Mouse (Mus musculus): ENCODE measurements around the gene Gm49405.
A peak's percentile ranks its signal among the peaks of the same experiment; 100 is the strongest.

Gene Gm49405

DNA sequence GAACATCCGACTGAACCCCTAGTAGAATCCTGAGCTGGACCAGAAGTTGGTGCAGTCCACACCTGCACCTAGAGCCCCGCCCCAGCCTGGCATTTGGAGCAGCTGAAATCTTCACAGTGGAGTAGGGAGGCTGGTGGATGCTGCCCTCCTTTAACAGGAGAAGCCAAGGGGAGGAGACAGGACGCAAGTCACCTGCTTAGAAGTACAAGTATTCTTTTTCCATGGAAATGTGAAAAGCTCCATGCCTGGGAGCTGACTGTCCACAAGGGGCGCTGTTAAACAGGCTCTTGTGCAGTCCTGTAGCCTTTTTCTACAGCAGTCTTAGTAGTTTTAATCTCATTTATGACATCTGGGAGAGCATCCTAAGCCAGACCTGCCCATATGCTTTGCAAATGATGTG lies 11.7 kb upstream of the Gm49405 start:
- DNase-seq: no peak

DNA sequence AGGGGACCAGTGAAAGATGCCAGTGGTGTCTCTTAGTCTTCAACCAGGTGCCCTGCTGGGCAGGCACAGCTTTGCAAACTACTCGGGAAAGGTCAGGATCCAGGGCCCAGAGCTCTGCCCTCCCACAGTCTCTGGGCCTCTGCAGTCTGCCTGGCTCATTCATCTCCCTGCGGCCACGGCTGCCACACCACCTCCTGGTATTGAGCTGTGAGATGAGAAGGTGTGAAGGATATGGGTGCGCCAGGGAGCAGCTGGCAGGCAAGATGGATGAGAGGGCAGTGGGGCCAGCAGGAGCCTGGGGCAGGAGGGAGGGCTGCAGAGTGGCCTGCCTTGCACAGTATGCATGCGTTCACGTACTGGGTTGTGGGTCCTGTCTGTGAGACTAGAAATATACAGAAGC lies 9.6 kb upstream of the Gm49405 start:
- DNase-seq: no peak

DNA sequence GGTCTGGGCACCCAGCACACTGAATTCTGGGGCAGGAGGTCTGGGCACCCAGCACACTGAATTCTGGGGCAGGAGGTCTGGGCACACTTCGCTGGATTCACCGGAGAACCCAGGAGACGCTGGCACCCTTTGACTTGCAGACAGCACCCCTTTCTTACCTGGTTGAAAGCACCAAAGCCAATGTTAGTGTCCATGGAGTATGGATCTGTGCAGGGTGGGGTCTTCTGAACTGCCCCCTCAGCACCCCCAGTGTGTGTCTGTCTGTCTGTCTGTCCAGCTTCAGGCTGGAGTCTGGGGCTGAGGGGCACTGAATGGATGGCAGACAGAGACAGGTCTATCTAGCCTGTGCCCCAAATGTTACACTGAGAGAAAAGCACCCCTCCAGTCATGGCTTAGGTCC lies 8.9 kb upstream of the Gm49405 start:
- no peak for DNase-seq

DNA sequence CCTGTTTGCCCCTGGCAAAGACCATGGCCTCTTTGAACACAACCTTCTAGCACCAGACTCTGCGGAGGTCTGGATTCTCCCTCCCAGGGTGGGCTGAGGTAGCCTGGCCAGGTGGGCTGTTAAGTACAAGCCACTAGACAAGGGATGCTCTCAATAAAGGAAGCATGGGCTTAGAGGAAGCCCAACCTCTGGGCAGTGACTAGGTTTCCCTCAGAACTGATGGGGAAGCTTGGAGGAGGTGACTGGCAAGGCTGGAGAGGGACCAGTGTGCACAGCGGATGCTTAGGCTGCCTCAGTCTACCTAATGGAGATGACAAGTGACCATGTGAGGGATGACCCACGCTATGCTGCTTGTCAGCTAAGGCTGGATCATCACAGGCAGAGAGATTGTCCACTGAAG lies 8.5 kb upstream of the Gm49405 start:
- no peak for DNase-seq

DNA sequence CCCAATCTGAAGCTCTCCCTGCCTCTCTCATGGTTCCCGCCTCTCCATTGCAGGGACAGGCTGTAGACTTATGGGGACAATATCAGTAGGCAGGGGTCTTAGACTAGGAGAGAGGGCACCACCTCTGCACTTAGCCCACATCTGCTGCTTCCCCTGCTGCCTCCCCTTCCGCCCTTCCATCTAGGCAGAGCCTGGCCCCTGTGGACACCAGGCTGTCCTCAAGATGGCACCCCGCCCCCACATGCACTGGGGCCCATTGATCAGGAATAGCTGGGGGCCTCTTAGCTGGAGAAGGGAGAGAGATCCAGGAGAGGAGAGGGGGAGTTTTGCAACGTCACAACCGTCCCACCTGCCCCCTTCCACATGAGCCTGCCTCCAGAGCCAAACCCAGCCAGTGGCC lies 8.0 kb upstream of the Gm49405 start, which contains the start of gene Tbx10:
Gene Tbx10 (plus strand): TSS at position 337 of the 400 bp plus-strand sequence.
- DNase-seq: no peak

DNA sequence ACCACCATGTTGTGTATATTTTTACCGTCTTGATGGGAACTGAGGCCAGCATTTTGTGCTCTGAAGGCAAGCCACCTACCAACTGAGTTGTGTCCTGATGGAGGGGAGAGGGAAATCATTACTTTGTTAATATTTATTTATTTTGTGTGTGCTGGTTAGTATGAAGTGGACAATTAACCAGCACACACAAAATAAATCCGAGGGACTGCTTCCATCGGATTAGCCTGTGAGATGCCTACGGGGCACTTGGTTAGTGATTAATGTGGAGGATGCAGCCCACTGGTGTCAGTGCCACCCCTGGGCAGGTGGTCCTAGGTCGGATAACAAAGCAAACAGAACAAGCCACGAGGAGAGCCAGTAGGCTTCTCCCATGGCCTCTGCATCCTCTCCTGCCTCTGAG lies 5.5 kb upstream of the Gm49405 start:
- no peak for DNase-seq

DNA sequence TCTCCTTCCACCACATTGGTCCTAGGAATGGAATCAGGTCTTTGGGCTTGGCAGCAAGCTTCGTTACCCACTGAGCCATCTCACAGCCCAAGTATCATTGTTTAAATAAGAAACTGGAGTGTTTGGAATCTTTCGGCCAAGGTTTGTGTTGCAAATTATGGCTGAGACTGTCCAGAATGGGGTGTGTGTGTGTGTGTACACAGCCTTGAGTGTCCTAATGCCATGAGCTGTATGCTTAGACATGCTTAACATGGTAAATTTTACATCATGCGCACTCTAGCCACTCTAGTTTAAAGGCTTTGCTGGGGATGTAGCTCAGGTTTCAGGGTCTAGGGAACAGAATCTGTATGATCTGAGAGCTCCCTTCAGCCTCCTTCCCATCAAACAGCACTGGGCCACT lies 4.9 kb upstream of the Gm49405 start:
- DNase-seq: no peak

DNA sequence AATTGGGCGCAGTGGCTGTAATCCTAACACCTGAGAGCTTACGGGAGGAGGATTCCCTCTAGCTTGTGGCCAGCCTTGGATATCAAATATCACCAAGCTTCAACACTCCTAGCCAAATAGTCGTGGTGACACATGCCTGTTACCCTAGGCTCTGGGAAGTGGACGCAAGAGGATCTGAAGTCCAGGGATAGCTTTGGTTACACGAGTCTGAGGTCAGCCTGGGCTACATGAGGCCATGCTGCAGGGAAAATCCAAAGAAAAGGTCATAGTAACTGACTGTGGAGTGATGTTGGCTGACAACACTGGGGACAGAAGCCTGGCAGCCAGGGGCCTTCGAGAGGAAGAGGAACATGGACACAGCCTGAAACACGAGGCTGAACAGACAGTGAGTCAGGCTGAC lies 4.3 kb upstream of the Gm49405 start:
- DNase-seq: no peak

DNA sequence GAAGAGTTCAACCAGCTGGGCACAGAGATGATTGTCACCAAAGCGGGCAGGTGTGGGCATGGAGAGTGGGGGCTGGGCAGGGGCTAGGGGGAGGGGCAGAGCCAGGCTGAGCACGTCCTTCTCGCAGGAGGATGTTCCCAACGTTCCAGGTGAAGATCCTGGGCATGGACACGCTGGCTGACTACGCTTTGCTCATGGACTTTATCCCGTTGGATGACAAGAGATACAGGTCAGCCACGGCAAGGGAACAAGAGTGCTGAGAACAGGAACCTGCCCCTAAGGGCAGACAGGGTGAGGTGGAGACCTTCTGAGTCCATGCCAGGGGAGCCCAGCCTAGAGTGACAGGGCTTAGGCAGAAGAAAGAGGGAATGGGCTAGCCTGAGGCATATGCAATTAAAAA lies 3.7 kb upstream of the Gm49405 start:
- no peak for DNase-seq

DNA sequence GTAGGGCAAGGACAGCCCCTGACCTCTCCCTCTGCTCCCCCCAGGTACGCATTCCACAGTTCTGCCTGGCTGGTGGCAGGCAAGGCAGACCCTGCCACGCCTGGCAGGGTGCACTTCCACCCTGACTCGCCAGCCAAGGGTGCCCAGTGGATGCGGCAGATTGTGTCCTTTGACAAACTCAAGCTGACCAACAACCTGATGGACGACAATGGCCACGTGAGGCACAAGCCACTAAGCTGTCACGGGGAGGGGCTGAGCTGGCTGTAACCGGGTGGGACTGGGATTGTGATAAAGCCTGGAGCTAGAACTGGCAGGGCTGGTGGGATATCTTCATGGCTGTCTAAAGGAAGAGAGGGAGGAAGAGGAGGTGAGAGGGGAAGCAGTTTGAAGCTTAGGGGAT lies 3.2 kb upstream of the Gm49405 start:
- no peak for DNase-seq

DNA sequence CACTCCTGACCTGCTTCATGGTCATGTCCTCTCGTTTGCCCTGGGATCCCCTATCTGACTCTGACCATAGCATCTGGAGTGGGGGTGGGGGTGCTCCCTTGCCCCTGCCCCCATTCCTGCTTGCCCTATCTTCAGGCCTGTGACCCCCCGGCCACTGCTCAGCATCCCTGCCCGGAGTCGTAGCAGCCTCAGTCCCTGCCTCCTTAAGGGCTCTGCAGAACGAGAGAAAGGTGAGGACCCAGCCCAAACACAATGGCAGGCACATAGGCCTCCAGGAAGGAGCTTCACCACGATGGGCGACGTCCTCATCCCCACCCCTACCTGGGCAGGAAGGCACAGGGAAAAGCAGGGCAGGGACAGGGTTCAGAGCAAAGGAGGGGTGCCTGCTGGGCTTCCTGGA lies 2.1 kb upstream of the Gm49405 start:
- DNase-seq: no peak

DNA sequence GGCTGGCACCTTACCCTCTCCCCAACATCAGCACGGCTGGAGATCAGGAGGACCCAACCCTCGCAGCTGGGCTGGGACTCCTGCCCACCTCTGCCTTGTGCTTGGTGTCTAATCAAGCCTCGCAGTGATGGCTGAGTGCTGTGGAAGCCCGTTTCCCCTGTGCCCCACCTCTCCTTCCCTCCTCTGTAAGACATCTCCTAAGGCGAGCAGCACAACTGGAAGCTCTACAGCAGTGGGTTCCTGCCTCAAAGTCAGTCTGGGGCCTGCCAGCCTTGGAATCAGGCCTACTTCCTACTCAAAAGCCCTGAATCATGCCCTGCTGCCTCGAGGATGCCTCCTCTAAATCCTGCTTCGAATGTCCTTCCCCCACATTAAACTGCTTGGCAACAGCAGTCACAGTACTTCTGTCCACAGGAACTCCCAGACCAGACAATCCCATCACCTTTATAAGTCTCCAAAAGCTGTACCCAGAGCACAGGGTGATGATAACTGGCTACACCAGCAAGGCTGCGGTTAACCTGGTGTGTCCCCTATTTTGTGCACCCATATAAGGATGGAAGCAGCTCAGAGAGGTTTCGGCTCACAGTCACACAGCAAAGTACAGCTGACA lies 1.2 kb upstream of the Gm49405 start:
- DNase-seq: no peak

DNA sequence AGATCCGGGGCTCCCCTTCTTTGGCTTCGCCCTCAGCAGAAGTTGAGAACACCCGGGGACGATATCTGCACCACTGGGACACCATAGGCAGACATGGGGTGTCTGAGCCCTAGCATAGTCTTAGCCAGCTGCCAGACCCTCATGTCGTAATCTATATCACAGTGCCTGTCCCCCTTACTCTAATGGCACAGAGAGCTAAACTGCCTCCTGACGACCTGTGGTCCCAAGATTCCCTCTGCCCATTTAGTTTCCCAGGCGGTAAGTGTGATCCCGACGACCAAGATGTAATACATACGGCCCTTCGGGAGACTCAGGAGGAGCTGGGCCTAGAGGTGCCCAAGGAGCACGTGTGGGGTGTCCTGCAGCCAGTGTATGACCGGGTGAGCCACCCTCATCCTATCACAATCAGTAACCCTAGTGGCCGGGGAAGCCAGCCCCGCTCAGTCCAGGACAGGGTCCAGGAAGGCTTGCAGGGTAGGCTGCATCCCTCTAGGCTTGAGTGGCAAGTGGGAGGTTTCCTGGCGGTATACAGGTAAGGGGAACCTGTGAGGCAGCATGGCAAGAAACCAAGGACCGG lies 611 bp downstream of the Gm49405 start:
- no peak for DNase-seq

DNA sequence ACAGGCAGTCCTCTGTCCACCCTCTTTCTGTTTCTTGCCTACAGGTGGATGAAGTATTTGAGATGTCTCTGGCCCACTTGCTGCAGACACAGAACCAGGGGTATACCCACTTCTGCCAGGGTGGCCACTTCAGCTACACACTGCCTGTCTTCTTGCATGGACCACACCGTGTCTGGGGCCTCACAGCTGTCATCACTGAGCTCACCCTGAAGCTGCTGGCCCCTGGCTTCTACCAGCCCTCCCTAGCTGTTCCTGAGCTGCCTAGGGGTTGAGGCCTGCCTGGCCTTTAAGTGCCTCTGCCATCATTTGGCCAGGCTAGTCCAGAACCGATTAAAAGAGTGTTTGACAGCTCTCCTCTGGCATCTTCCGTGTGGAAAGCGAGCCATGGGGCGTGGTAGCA lies 1.3 kb downstream of the Gm49405 start:
- DNase-seq: no peak

DNA sequence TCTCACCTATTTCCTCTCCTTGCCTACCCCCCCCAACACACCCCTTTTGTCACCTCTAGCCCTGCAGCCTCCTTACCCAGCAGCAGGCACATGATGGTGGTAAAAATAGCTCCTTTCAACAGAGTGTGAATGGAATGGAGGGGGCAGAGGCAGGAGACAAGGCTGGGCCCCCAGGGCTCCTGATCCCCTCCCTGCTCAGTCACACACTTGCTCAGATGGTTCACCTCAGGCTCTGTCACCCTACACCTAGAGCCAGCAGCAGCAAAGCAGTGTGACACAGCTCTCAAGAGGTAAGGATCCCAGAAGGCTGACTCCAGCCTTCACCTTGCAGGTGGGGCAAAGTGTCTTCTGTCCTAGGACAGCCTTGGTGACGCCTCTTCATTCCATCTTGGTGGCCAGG lies 2.7 kb downstream of the Gm49405 start, which contains the start of gene Doc2g:
Gene Doc2g (plus strand): TSS at position 202 of the 400 bp plus-strand sequence.
- DNase-seq: no peak

DNA sequence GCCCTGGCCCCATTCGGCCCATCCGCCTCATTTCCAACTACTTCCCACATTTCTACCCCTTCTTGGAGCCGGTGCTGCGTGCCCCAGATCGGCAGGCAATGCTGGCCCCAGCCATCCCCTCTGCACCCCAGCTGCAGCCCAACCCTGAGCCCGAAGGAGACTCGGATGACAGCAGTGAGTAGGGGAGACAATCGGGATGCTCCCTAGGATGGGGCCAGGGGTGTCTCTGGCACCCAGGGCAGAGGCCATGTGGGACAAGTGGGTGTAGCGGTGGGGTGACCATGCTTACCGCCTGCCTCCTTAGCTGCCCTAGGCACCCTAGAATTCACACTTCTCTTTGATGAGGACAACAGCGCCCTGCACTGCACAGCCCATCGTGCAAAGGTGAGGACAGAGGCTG lies 3.2 kb downstream of the Gm49405 start:
- no peak for DNase-seq

DNA sequence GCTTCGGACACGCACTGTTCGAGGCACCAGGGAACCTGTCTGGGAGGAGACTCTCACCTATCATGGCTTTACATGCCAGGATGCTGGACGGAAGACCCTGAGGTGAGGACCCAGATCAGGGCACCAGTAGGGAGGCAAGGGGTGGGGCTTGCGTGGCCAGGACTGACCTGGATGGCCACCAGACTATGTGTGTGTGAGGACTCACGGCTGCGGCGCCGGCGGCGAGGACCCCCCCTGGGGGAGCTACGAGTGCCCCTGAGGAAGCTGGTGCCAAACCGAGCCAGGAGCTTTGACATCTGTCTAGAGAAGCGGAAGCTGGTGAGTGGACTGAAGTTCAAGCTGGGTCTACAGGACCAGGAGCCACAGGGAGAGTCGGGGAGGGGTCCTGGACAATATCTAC lies 3.9 kb downstream of the Gm49405 start:
- no peak for DNase-seq

DNA sequence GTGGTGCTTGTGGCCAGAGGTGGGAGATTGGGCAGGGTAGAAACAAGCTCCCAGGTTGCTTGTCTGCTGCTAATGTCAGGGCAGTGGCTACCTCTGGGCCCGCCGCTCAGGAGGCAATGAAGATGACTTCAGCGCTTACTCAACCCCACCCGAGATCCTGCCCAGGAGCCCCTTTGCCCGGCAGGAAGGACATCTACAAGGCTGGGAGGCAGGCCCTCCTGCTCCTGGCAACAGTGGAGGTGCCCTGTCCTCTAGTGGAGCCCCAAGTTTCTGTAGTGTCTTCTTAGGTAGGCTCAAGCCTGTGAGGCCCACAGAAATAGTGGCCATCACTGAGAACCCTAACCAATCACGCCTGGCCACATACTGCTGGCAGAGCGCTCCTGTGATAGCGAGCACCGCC lies 4.7 kb downstream of the Gm49405 start:
- no peak for DNase-seq

DNA sequence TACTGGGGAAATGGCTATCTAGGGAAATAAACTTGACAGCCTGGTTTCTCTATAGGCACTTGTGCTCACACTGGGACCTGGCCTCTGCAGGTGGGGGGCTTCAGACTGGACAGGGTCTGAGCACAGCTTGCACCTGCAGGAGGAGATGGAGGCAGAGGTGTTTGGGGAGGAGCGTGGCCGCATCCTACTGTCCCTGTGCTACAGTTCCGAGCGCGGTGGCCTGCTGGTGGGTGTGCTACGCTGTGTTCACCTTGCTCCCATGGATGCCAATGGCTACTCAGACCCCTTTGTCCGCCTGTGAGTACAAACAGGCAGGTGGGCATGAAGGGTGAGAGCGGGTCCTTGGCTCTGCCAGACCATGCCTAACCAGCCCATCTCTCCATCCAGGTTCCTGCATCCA lies 5.5 kb downstream of the Gm49405 start:
- DNase-seq: no peak

DNA sequence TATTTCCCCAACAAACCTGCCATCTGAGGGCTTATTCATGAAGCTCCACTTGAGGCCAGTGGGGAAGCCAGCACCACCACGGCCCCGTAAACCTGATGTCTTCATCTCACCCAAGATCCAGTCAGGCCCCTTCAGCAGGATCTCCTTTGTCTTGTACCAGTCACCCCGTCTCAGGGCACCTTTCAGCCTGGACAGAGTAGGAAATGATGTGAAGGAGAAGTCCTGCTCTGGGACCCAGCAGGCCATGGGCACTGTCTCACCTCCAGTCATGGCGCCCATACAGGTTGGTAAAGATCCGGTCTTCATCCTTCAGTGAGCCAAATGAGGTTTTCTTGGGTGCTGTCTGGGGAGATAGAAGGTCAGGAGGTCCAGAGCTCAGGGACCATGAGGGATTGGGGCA lies 10.7 kb downstream of the Gm49405 start:
- no peak for DNase-seq

DNA sequence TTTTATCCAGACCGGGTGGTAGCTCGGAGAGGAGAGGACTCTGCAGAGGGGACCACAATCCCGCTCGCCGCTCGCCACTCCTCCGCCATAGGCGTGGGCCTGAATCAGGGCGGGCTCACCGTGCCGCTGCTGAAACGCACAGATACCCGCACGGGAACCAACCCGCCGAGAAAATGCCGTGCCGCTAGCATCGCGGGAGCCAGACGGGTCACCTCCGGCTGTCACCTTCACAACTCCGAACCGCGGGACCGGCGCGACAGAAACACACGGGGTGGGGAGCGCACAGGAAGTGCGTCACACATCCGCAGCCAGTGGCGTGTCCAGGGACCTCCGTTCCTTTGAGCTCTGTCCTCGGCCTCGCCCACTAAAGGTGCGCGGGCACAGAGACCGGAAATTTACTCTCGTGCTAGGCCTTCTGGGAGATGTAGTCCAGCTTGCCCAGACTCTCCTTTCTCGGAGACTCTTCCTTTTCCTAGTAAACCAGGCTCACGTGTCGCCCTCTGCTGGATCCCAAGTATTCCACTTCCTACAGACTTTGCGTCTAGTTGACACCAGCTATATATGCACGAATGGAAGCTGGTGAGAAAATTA lies 12.1 kb downstream of the Gm49405 start, which contains the start of gene Ndufv1:
Gene Ndufv1 (minus strand): TSS at position 375 of the 591 bp plus-strand sequence.
- peak; percentile 96 for DNase-seq

DNA sequence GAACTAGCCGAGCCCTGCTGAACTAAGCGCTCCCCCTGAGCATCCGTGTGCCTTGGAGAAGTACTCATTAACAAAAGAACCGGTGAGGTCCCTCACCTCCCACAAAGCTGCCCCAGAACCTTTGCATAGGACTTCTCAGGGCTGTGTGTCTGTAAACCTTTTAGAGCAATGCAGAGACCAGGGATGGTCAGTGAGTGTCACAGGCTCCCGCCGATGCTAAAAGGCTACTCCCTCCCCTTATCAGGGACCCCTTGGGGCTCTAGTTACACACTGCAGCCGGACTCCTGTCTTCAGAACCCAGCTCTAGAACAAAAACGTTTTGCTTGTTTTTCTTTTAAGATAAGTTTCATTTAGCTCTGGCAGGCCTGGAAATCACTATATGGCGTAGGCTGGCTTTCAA lies 12.6 kb downstream of the Gm49405 start:
- no peak for DNase-seq

DNA sequence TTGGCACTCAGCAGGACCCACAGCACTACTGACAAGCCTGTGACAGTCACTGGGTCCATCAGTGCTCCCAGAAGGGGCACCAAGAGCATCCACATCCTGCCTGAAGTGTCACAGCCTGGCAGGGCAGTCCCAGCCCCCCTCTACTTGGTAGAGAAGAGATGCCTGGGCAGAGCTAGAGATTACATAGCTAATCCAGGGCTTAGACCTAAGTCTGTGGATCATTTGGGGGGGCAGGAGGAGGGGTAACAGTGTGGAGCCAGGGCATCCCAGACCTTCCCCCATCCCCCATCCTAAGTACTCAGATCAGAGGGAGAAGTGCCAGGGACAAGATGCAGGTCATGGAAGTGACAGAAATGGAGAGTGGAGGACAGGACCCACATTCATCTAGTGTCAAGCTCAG lies 14.4 kb downstream of the Gm49405 start:
- DNase-seq: no peak

DNA sequence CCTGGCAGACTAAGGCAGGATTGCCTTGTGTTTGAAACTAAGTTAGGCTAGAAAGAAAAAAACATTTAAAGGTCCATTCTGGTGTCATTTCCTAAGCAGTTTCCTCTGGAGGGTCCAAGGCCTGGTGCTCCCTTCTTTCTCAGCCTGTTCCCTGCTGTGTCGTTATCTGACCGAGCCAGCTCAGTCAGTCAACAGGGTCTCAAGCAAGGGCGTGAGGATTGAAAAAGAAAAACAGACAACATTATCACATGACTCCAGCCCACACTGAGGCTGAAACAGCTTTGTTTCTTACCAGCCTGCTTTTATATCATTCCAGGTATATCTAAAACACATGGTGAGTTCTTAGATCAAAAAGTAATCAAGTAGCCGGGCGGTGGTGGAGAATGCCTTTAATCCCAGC lies 15.2 kb downstream of the Gm49405 start:
- DNase-seq: no peak
